Mouse (Mus musculus) small intestine, adult 2 months (tissue): ENCODE measurements around the gene Rhbg. TPM values are rescaled to one million over a fixed set of nuclear protein-coding genes. Genes with fewer than 3 reads are reported as not detected.

ENCODE experiments used
- H3K27ac ChIP-seq: fragments of 200-500 bp; 2 replicates; pipeline ENCODE4 v1.5.1; 2012; ENCODE audit warnings: low read depth, low read length, control low read depth, inconsistent platforms; ENCODE audit not compliant: insufficient read depth
- H3K27me3 ChIP-seq: fragments of 200-500 bp; 2 replicates; pipeline ENCODE4 v1.6.1; 2012; ENCODE audit warnings: mild to moderate bottlenecking, moderate library complexity, low read length, inconsistent platforms; ENCODE audit not compliant: control insufficient read depth, insufficient read depth
- H3K36me3 ChIP-seq: fragments of 200-500 bp; 2 replicates; pipeline ENCODE4 v1.6.1; 2012; ENCODE audit warnings: mild to moderate bottlenecking, low read length, control low read depth, inconsistent platforms; ENCODE audit not compliant: control insufficient read depth, insufficient read depth
- H3K4me1 ChIP-seq: fragments of 200-500 bp; 2 replicates; pipeline ENCODE4 v1.6.1; 2012; ENCODE audit warnings: low read length, inconsistent platforms, mixed read lengths; ENCODE audit not compliant: control insufficient read depth, insufficient read depth, insufficient read length
- H3K4me3 ChIP-seq: fragments of 200-500 bp; 2 replicates; pipeline ENCODE4 v1.5.1; 2012; ENCODE audit warnings: low read depth, mild to moderate bottlenecking, control low read depth, inconsistent platforms, low read length, moderate library complexity
- CTCF ChIP-seq: fragments of 200-500 bp; IDR thresholded peaks from 2 replicates; pipeline ENCODE4 v1.5.1; 2012; ENCODE audit warnings: low read depth, mild to moderate bottlenecking, control low read depth, inconsistent platforms, low read length, moderate library complexity, mixed read lengths; ENCODE audit not compliant: insufficient replicate concordance, insufficient read length; ENCODE audit errors: extremely low read depth
- POLR2A ChIP-seq: fragments of 200-500 bp; IDR thresholded peaks from 2 replicates; pipeline ENCODE4 v1.6.1; 2012; ENCODE audit warnings: low read depth, mild to moderate bottlenecking, control low read depth, inconsistent platforms, low read length, moderate library complexity
- WGBS: fragments of 180-500 bp; shearing (Covaris S2); methylation state at CpG from one replicate; pipeline ENCODE4 v1.1.7; 2018; 5-methylcytosine and 5-hydroxymethylcytosine counted together
- polyA plus RNA-seq: library from polyadenylated mRNA; depleted of rRNA; stranded (reverse); fragments of >200 nt; gene quantifications from 2 replicates; pipeline ENCODE4 v1.2.3, GENCODE M21; 2012

Gene Rhbg
- polyA plus RNA-seq, 1 experiment: 40.3 TPM

GRCm38 (mm10) chr3:88205563-88206491 lies 48.7 kb downstream of the Rhbg start:
- H3K4me1 ChIP-seq: peaks cover 3% of the 10 kb centered on the region
- WGBS: 12% methylated on average over 8 of the region's 8 CpGs
- H3K27me3 ChIP-seq: peaks cover 79% of the 10 kb centered on the region
- no peak overlapping the region for H3K27ac ChIP-seq
- no peak for TF ChIP-seq POLR2A
- no peak for TF ChIP-seq CTCF
- H3K36me3 ChIP-seq: no peaks in the 10 kb centered on the region
- no peak overlapping the region for H3K4me3 ChIP-seq

GRCm38 (mm10) chr3:88205176-88205562 lies 49.3 kb downstream of the Rhbg start:
- Histone ChIP-seq H3K36me3 (no peaks in the 10 kb centered on the region), H3K27me3 (peaks cover 83% of the 10 kb centered on the region), H3K4me1 (peaks cover 9% of the 10 kb centered on the region), H3K27ac (no peak overlapping the region), H3K4me3 (no peak overlapping the region)
- TF ChIP-seq POLR2A: no peak
- WGBS: 9% methylated on average over 4 of the region's 4 CpGs

- Histone ChIP-seq H3K4me1 (peaks cover 11% of the 10 kb centered on the region), H3K27ac (no peak overlapping the region), H3K4me3 (no peak overlapping the region), H3K36me3 (no peaks in the 10 kb centered on the region), H3K27me3 (peaks cover 84% of the 10 kb centered on the region)
- WGBS: 50% methylated on average over 1 of the region's 1 CpGs
- TF ChIP-seq CTCF (no peak), POLR2A (no peak)
These were observed 49.8 kb downstream of the Rhbg start for GRCm38 (mm10) chr3:88204751-88205150.

- WGBS: 9% methylated on average over 7 of the region's 7 CpGs
- Histone ChIP-seq H3K27me3 (peaks cover 84% of the 10 kb centered on the region), H3K4me1 (peaks cover 11% of the 10 kb centered on the region), H3K27ac (no peak overlapping the region), H3K4me3 (no peak overlapping the region), H3K36me3 (no peaks in the 10 kb centered on the region)
- TF ChIP-seq POLR2A (no peak), CTCF (no peak)
These were observed 50.4 kb downstream of the Rhbg start for GRCm38 (mm10) chr3:88203999-88204700.

GRCm38 (mm10) chr3:88203456-88203855 lies 51.1 kb downstream of the Rhbg start:
- TF ChIP-seq POLR2A: no peak
- TF ChIP-seq CTCF: no peak
- Histone ChIP-seq H3K27me3 (peaks cover 85% of the 10 kb centered on the region), H3K36me3 (no peaks in the 10 kb centered on the region), H3K4me3 (no peak overlapping the region), H3K27ac (no peak overlapping the region), H3K4me1 (peaks cover 11% of the 10 kb centered on the region)
- 18% methylated on average over 5 of the region's 5 CpGs for WGBS

GRCm38 (mm10) chr3:88202986-88203385 lies 51.5 kb downstream of the Rhbg start:
- peaks cover 11% of the 10 kb centered on the region for H3K4me1 ChIP-seq
- no peak for TF ChIP-seq POLR2A
- no peak for TF ChIP-seq CTCF
- peaks cover 85% of the 10 kb centered on the region for H3K27me3 ChIP-seq
- no peak overlapping the region for H3K27ac ChIP-seq
- WGBS: 6% methylated on average over 6 of the region's 6 CpGs
- no peak overlapping the region for H3K4me3 ChIP-seq
- no peaks in the 10 kb centered on the region for H3K36me3 ChIP-seq

GRCm38 (mm10) chr3:88201640-88202039 lies 52.9 kb downstream of the Rhbg start:
- Histone ChIP-seq H3K4me1 (peaks cover 11% of the 10 kb centered on the region), H3K27ac (no peak overlapping the region), H3K27me3 (peaks cover 77% of the 10 kb centered on the region), H3K4me3 (no peak overlapping the region), H3K36me3 (no peaks in the 10 kb centered on the region)
- no peak for TF ChIP-seq POLR2A
- TF ChIP-seq CTCF: no peak
- WGBS: 26% methylated on average over 5 of the region's 5 CpGs
